Mouse (Mus musculus) liver, postnatal 0 days (tissue): ENCODE measurements around the gene Noxred1.

Experiments used
- CTCF ChIP-seq: sonication (generic); IDR thresholded peaks from 2 replicates; pipeline ENCODE4 v1.5.1; 2016; ENCODE audit warnings: antibody characterized with exemption, low read depth
- EP300 ChIP-seq: IDR thresholded peaks from 2 replicates; pipeline ENCODE4 v1.6.1; 2016; ENCODE audit warnings: antibody characterized with exemption, low read depth, mild to moderate bottlenecking

GRCm38 (mm10) chr12:87253878-87254277 is 15.3 kb upstream of the Noxred1 start:
- TF ChIP-seq CTCF (no peak), EP300 (no peak)
